ENCODE assay signal across 8 mouse cellular contexts in genomic region chr7:30169583-30170282, GRCm38 (mm10). TPM values are rescaled to one million over a fixed set of nuclear protein-coding genes. Genes with fewer than 3 reads are reported as not detected.
A peak's percentile ranks its signal among the peaks of the same experiment; 100 is the strongest.
DNase-seq lines count a peak whose midpoint lies in the region; ATAC-seq and TF ChIP-seq lines count a peak whose summit lies in the region.

TSS of gene Zfp146 (minus strand) at chr7:30169750.

- ATAC-seq in CD4-positive, CD25-positive, alpha-beta regulatory T cell, adult 4 months, result peak; percentile 94
- peak; percentile 94 for ATAC-seq in heart, embryonic 15.5 days (replicated peaks; ENCODE audit: insufficient number of reproducible peaks, insufficient read depth, low FRiP score, low read depth)
- ATAC-seq in liver, embryonic 14.5 days (ENCODE audit: insufficient read depth), result peak; percentile 99
- ATAC-seq in neural tube, embryonic 11.5 days (ENCODE audit: insufficient read depth, low FRiP score, low TSS enrichment), result peak; percentile 95
- peak; percentile 97 for ATAC-seq in stomach, postnatal 0 days (ENCODE audit: low FRiP score, low TSS enrichment)

- DNase-seq in c-Kit-positive CD71-negative TER-119-negative erythroid progenitor cells, embryonic 14.5 days (ENCODE audit: low read depth), result peak; percentile 87
- DNase-seq in forebrain, embryonic 10.5 days (ENCODE audit: extremely low spot score, low spot score), result peak; percentile 93
- peak; percentile 96 to 97 for DNase-seq in kidney, postnatal 25 days
- DNase-seq in liver, embryonic 14.5 days (ENCODE audit: low read depth in 3 of 3, low spot score in 3 of 3), result peak; percentile 91 to 93 (median 92)
- peak; percentile 92 for DNase-seq in neural tube, embryonic 11.5 days (ENCODE audit: low spot score)
- peak; percentile 89 for DNase-seq in stomach, postnatal 0 days (ENCODE audit: low spot score)

- H3K27me3 ChIP-seq in forebrain, embryonic 10.5 days (ENCODE audit: poor library complexity, severe bottlenecking), result no peaks in the 10 kb centered on the region
- H3K27me3 ChIP-seq in heart, embryonic 15.5 days, result no peaks in the 10 kb centered on the region
- no peaks in the 10 kb centered on the region for H3K27me3 ChIP-seq in liver, embryonic 14.5 days (ENCODE audit: control insufficient read depth, insufficient read depth, low read length)
- H3K27me3 ChIP-seq in neural tube, embryonic 11.5 days (ENCODE audit: control insufficient read depth, insufficient read depth, low read length), result no peaks in the 10 kb centered on the region
- H3K27me3 ChIP-seq in stomach, postnatal 0 days (ENCODE audit: control insufficient read depth, insufficient read depth, low read length), result no peaks in the 10 kb centered on the region

- H3K36me3 ChIP-seq in forebrain, embryonic 10.5 days (replicated peaks), result peaks cover 37% of the 10 kb centered on the region
- peaks cover 15% of the 10 kb centered on the region for H3K36me3 ChIP-seq in heart, embryonic 15.5 days
- H3K36me3 ChIP-seq in liver, embryonic 14.5 days (replicated peaks; ENCODE audit: control insufficient read depth, insufficient read depth, low read depth), result peaks cover 4% of the 10 kb centered on the region
- peaks cover 16% of the 10 kb centered on the region for H3K36me3 ChIP-seq in neural tube, embryonic 11.5 days (ENCODE audit: control insufficient read depth, insufficient read depth, low read length)
- 0 out of 2 replicates have a peak, but pooled peaks cover 3% of the 10 kb centered on the region for H3K36me3 ChIP-seq in stomach, postnatal 0 days (ENCODE audit: control insufficient read depth, insufficient read depth, low read length)

- WGBS in forebrain, embryonic 10.5 days, result under 1% methylated on average over 36 of the region's 36 CpGs
- WGBS in heart, embryonic 15.5 days, result under 1% methylated on average over 36 of the region's 36 CpGs
- under 1% methylated on average over 36 of the region's 36 CpGs for WGBS in liver, embryonic 14.5 days (ENCODE audit: insufficient replicate concordance)
- under 1% methylated on average over 36 of the region's 36 CpGs for WGBS in neural tube, embryonic 11.5 days
- WGBS in stomach, postnatal 0 days, result under 1% methylated on average over 36 of the region's 36 CpGs

- H3K4me3 ChIP-seq in forebrain, embryonic 10.5 days, result peak within 1 kb of the TSS; percentile 79
- H3K4me3 ChIP-seq in heart, embryonic 15.5 days, result peak within 1 kb of the TSS; percentile 74
- H3K4me3 ChIP-seq in liver, embryonic 14.5 days (ENCODE audit: insufficient read depth in 1 of 2, low read depth in 2 of 2, low read length in 2 of 2), result peak within 1 kb of the TSS; percentile 85 to 100
- peak within 1 kb of the TSS; percentile 57 for H3K4me3 ChIP-seq in neural tube, embryonic 11.5 days (ENCODE audit: low read depth, low read length)
- H3K4me3 ChIP-seq in stomach, postnatal 0 days (ENCODE audit: low read depth, low read length), result peak within 1 kb of the TSS; percentile 74

- H3K9me3 ChIP-seq in forebrain, embryonic 10.5 days, result peaks cover 38% of the 10 kb centered on the region
- no peaks in the 10 kb centered on the region for H3K9me3 ChIP-seq in heart, embryonic 15.5 days (replicated peaks)
- H3K9me3 ChIP-seq in liver, embryonic 14.5 days (ENCODE audit: control insufficient read depth, low read length), result no peaks in the 10 kb centered on the region; the same call in 1 of the 2 replicates
- H3K9me3 ChIP-seq in neural tube, embryonic 11.5 days (ENCODE audit: control insufficient read depth, low read length), result 0 out of 2 replicates have a peak, but pooled peaks cover 9% of the 10 kb centered on the region
- peaks cover 3% of the 10 kb centered on the region; the same call in 1 of the 2 replicates for H3K9me3 ChIP-seq in stomach, postnatal 0 days (ENCODE audit: control insufficient read depth, low read length)

- H3K4me2 ChIP-seq in heart, embryonic 15.5 days, result peak within 1 kb of the TSS; percentile 73
- peak within 1 kb of the TSS; percentile 71 for H3K4me2 ChIP-seq in liver, embryonic 14.5 days (ENCODE audit: low read depth)
- H3K4me2 ChIP-seq in neural tube, embryonic 11.5 days (ENCODE audit: low read depth), result peak within 1 kb of the TSS; percentile 54
- H3K4me2 ChIP-seq in stomach, postnatal 0 days (replicated peaks; ENCODE audit: low read depth), result peak within 1 kb of the TSS; percentile 72

- H3K4me1 ChIP-seq in forebrain, embryonic 10.5 days, result peaks cover 12% of the 10 kb centered on the region
- peaks cover 24% of the 10 kb centered on the region for H3K4me1 ChIP-seq in heart, embryonic 15.5 days (replicated peaks)
- H3K4me1 ChIP-seq in liver, embryonic 14.5 days (replicated peaks; ENCODE audit: control insufficient read depth in 2 of 2, insufficient read depth in 2 of 2, low read length in 1 of 2), result peaks cover 12 to 13% of the 10 kb centered on the region in 2 experiments
- peaks cover 3% of the 10 kb centered on the region; the same call in 1 of the 2 replicates for H3K4me1 ChIP-seq in neural tube, embryonic 11.5 days (ENCODE audit: control insufficient read depth, insufficient read depth, low read length)
- no peaks in the 10 kb centered on the region for H3K4me1 ChIP-seq in stomach, postnatal 0 days (replicated peaks; ENCODE audit: control insufficient read depth, insufficient read depth)

- peak within 1 kb of the TSS; percentile 79 for H3K9ac ChIP-seq in heart, embryonic 15.5 days
- peak within 1 kb of the TSS; percentile 95 for H3K9ac ChIP-seq in liver, embryonic 14.5 days (replicated peaks)
- H3K9ac ChIP-seq in neural tube, embryonic 11.5 days (ENCODE audit: low read length), result peak within 1 kb of the TSS; percentile 93
- H3K9ac ChIP-seq in stomach, postnatal 0 days (ENCODE audit: low read length), result peak within 1 kb of the TSS; percentile 82

- no peak for TF ChIP-seq CTCF in liver, embryonic 14.5 days (IDR thresholded peaks at IDR 0.05; ENCODE audit: low read depth)
- no peak for TF ChIP-seq CTCF in stomach, postnatal 0 days (IDR thresholded peaks at IDR 0.05; ENCODE audit: low read depth)

- peak within 1 kb of the TSS; percentile 98 for H3K27ac ChIP-seq in forebrain, embryonic 10.5 days
- H3K27ac ChIP-seq in heart, embryonic 15.5 days, result peak within 1 kb of the TSS; percentile 86
- H3K27ac ChIP-seq in liver, embryonic 14.5 days, result peak within 1 kb of the TSS; percentile 72
- peak within 1 kb of the TSS; percentile 91 for H3K27ac ChIP-seq in neural tube, embryonic 11.5 days (ENCODE audit: low read depth, low read length)
- peak within 1 kb of the TSS; percentile 88 for H3K27ac ChIP-seq in stomach, postnatal 0 days (replicated peaks)

- no peak for TF ChIP-seq EP300 in liver, embryonic 14.5 days (IDR thresholded peaks at IDR 0.05; ENCODE audit: low read depth)
- no peak for TF ChIP-seq EP300 in stomach, postnatal 0 days (optimal IDR thresholded peaks at IDR 0.05)

RNA-seq across cellular contexts. Expression of gene Zfp146, which starts in this region (rescaled TPM):
- polyA plus RNA-seq in CD4-positive, CD25-positive, alpha-beta regulatory T cell, adult 4 months (2017; shearing (Covaris generic)), result 10 to 100 TPM; 19.5 to 22.3 TPM
- polyA plus RNA-seq in forebrain, embryonic 10.5 days (2016; fragmentation: Nextera tagmentation; extraction: Ambion mirVana), result 20.3 and 21.1 TPM in 2 replicates
- polyA plus RNA-seq in heart, embryonic 15.5 days (2015; fragmentation: Nextera tagmentation; extraction: Ambion mirVana), result 6.9 and 8.5 TPM in 2 replicates
- polyA plus RNA-seq in liver, embryonic 14.5 days (2012; rRNA removed), result 13.5 and 20.8 TPM in 2 replicates
- 4.2 and 4.4 TPM in 2 replicates for polyA plus RNA-seq in liver, embryonic 14.5 days (2014; fragmentation: Nextera tagmentation; extraction: Ambion mirVana)
- 14.3 and 15.1 TPM in 2 replicates for polyA plus RNA-seq in neural tube, embryonic 11.5 days (2014; fragmentation: Nextera tagmentation; extraction: Ambion mirVana)
- 4.2 and 5.4 TPM in 2 replicates for polyA plus RNA-seq in stomach, postnatal 0 days (2015; fragmentation: Nextera tagmentation; extraction: Ambion mirVana)

Comparison
In these comparisons a context has a peak if more than half of its experiments do, and no peak if none do; other contexts are left out.
1. Peak in every context shown above with its lines: DNase-seq, ATAC-seq, H3K4me3 ChIP-seq and H3K27ac ChIP-seq.